In genomic region chr13:73847465-73847836, GRCm38 (mm10) we compare ENCODE assay signal across 7 mouse cellular contexts. TPM values are rescaled to one million over a fixed set of nuclear protein-coding genes. Genes with fewer than 3 reads are reported as not detected.
A peak's percentile ranks its signal among the peaks of the same experiment; 100 is the strongest.
DNase-seq lines count a peak whose midpoint lies in the region; ATAC-seq and TF ChIP-seq lines count a peak whose summit lies in the region.

Nkd2 (minus strand) TSS chr13:73847631.

- H3K9me3 ChIP-seq in heart, embryonic 11.5 days (replicated peaks; ENCODE audit: control insufficient read depth, low read length), result no peaks in the 10 kb centered on the region
- no peaks in the 10 kb centered on the region for H3K9me3 ChIP-seq in kidney, embryonic 14.5 days (ENCODE audit: control insufficient read depth, low read length)
- H3K9me3 ChIP-seq in limb, embryonic 13.5 days, result no peaks in the 10 kb centered on the region
- H3K9me3 ChIP-seq in midbrain, embryonic 14.5 days (ENCODE audit: control insufficient read depth, low read length), result no peaks in the 10 kb centered on the region

- no peak within 1 kb of the TSS for H3K27ac ChIP-seq in embryonic fibroblast, embryonic 13.5 days (ENCODE audit: insufficient read depth, low read length)
- no peak within 1 kb of the TSS for H3K27ac ChIP-seq in heart, embryonic 11.5 days (ENCODE audit: low read depth, low read length)
- no peak within 1 kb of the TSS for H3K27ac ChIP-seq in kidney, embryonic 14.5 days (ENCODE audit: low read depth, low read length)
- H3K27ac ChIP-seq in limb, embryonic 13.5 days, result peak within 1 kb of the TSS; percentile 6; the same call in 1 of the 2 replicates
- H3K27ac ChIP-seq in midbrain, embryonic 14.5 days (replicated peaks; ENCODE audit: low read depth, low read length), result no peak within 1 kb of the TSS

- ATAC-seq in heart, embryonic 11.5 days (replicated peaks; ENCODE audit: insufficient number of reproducible peaks, low FRiP score, low TSS enrichment), result peak; percentile 55; the same call in 1 of the 2 replicates
- peak; percentile 93 for ATAC-seq in kidney, embryonic 14.5 days (ENCODE audit: low FRiP score, low TSS enrichment)
- peak; percentile 88 for ATAC-seq in limb, embryonic 13.5 days (ENCODE audit: low FRiP score, low read depth)
- peak; percentile 86 for ATAC-seq in midbrain, embryonic 14.5 days (ENCODE audit: low FRiP score, low TSS enrichment)

- H3K27me3 ChIP-seq in heart, embryonic 11.5 days (ENCODE audit: control insufficient read depth, insufficient read depth, low read length), result peaks cover 32% of the 10 kb centered on the region
- peaks cover 15% of the 10 kb centered on the region for H3K27me3 ChIP-seq in kidney, embryonic 14.5 days (ENCODE audit: control insufficient read depth, insufficient read depth, low read length)
- H3K27me3 ChIP-seq in limb, embryonic 13.5 days, result peaks cover 25% of the 10 kb centered on the region
- peaks cover 32% of the 10 kb centered on the region for H3K27me3 ChIP-seq in midbrain, embryonic 14.5 days (ENCODE audit: control insufficient read depth, insufficient read depth, low read length)

- no peaks in the 10 kb centered on the region for H3K36me3 ChIP-seq in heart, embryonic 11.5 days (ENCODE audit: control insufficient read depth, insufficient read depth, low read length)
- no peaks in the 10 kb centered on the region for H3K36me3 ChIP-seq in kidney, embryonic 14.5 days (ENCODE audit: control insufficient read depth, insufficient read depth, low read length)
- H3K36me3 ChIP-seq in limb, embryonic 13.5 days, result peaks cover 11% of the 10 kb centered on the region; the same call in 1 of the 2 replicates
- no peaks in the 10 kb centered on the region for H3K36me3 ChIP-seq in midbrain, embryonic 14.5 days (ENCODE audit: control insufficient read depth, insufficient read depth, low read length)

- H3K9ac ChIP-seq in heart, embryonic 11.5 days (ENCODE audit: low read depth, low read length), result peak within 1 kb of the TSS; percentile 70
- peak within 1 kb of the TSS; percentile 67 for H3K9ac ChIP-seq in kidney, embryonic 14.5 days (ENCODE audit: low read depth, low read length)
- peak within 1 kb of the TSS; percentile 83 for H3K9ac ChIP-seq in limb, embryonic 13.5 days
- H3K9ac ChIP-seq in midbrain, embryonic 14.5 days (replicated peaks; ENCODE audit: low read length), result peak within 1 kb of the TSS; percentile 57

- H3K4me1 ChIP-seq in embryonic fibroblast, embryonic 13.5 days (ENCODE audit: control insufficient read depth, insufficient read depth, low read length), result no peaks in the 10 kb centered on the region
- 0 out of 2 replicates have a peak, but pooled peaks cover 2% of the 10 kb centered on the region for H3K4me1 ChIP-seq in heart, embryonic 11.5 days (ENCODE audit: control insufficient read depth, insufficient read depth, low read length)
- H3K4me1 ChIP-seq in kidney, embryonic 14.5 days (ENCODE audit: control insufficient read depth, insufficient read depth, low read length), result no peaks in the 10 kb centered on the region
- peaks cover 31% of the 10 kb centered on the region for H3K4me1 ChIP-seq in limb, embryonic 13.5 days
- H3K4me1 ChIP-seq in midbrain, embryonic 14.5 days (ENCODE audit: control insufficient read depth, insufficient read depth, low read length), result no peaks in the 10 kb centered on the region

- H3K4me3 ChIP-seq in embryonic fibroblast, embryonic 13.5 days (ENCODE audit: insufficient read depth, low read length), result peak within 1 kb of the TSS; percentile 62
- H3K4me3 ChIP-seq in heart, embryonic 11.5 days (ENCODE audit: low read depth, low read length), result peak within 1 kb of the TSS; percentile 70
- peak within 1 kb of the TSS; percentile 67 for H3K4me3 ChIP-seq in kidney, embryonic 14.5 days (ENCODE audit: low read length)
- peak within 1 kb of the TSS; percentile 67 for H3K4me3 ChIP-seq in limb, embryonic 13.5 days
- peak within 1 kb of the TSS; percentile 61 for H3K4me3 ChIP-seq in midbrain, embryonic 14.5 days (replicated peaks; ENCODE audit: low read depth, low read length)

- under 1% methylated on average over 38 of the region's 38 CpGs for WGBS in heart, embryonic 11.5 days (ENCODE audit: insufficient replicate concordance)
- under 1% methylated on average over 36 of the region's 38 CpGs for WGBS in kidney, embryonic 14.5 days
- WGBS in limb, embryonic 13.5 days, result under 1% methylated on average over 35 of the region's 38 CpGs
- 2% methylated on average over 38 of the region's 38 CpGs for WGBS in midbrain, embryonic 14.5 days

- peak; percentile 55 for TF ChIP-seq CTCF in embryonic fibroblast, embryonic 13.5 days (IDR thresholded peaks at IDR 0.05; ENCODE audit: borderline replicate concordance, insufficient read depth, low read length)

- TF ChIP-seq POLR2A in embryonic fibroblast, embryonic 13.5 days (IDR thresholded peaks at IDR 0.05; ENCODE audit: low read depth, low read length), result peak; percentile 70

- H3K4me2 ChIP-seq in heart, embryonic 11.5 days, result peak within 1 kb of the TSS; percentile 95
- H3K4me2 ChIP-seq in kidney, embryonic 14.5 days (replicated peaks; ENCODE audit: low read depth, low read length), result peak within 1 kb of the TSS; percentile 97
- H3K4me2 ChIP-seq in limb, embryonic 13.5 days (replicated peaks), result peak within 1 kb of the TSS; percentile 87
- peak within 1 kb of the TSS; percentile 81 for H3K4me2 ChIP-seq in midbrain, embryonic 14.5 days (ENCODE audit: low read length)

- DNase-seq in brain, adult 2 months (ENCODE audit: low read depth, low spot score), result peak; percentile 54
- DNase-seq in midbrain, embryonic 14.5 days, result peak; percentile 93
- peak; percentile 57 to 85 for DNase-seq in spleen, postnatal 10 days (ENCODE audit: low spot score in 2 of 2)

RNA-seq across cellular contexts. Expression of gene Nkd2, which starts in this region (rescaled TPM):
- polyA plus RNA-seq in embryonic fibroblast, embryonic 13.5 days (2011; ENCODE audit: insufficient read length, low read depth, missing spikeins), result 7.8 and 10.9 TPM in 2 replicates
- 2.3 and 2.4 TPM in 2 replicates for polyA plus RNA-seq in heart, embryonic 11.5 days (2014; fragmentation: Nextera tagmentation; extraction: Ambion mirVana)
- 3.7 and 4.1 TPM in 2 replicates for polyA plus RNA-seq in kidney, embryonic 14.5 days (2014; fragmentation: Nextera tagmentation; extraction: Ambion mirVana)
- polyA plus RNA-seq in limb, embryonic 13.5 days (2015; fragmentation: Nextera tagmentation; extraction: Ambion mirVana), result 40.5 and 44.5 TPM in 2 replicates
- polyA plus RNA-seq in midbrain, embryonic 14.5 days (2014; fragmentation: Nextera tagmentation; extraction: Ambion mirVana), result 11.1 and 12.6 TPM in 2 replicates
